Mouse (Mus musculus) cerebellum, postnatal 10 days (tissue): ENCODE measurements around the gene H2-Oa.
"Not testable (repeated sequence)": the region's sequence is repeated elsewhere in the genome, so short reads cannot be mapped to it uniquely, and the experiment has no call there.

Source experiments
- DNase-seq, 2 experiments: peaks; one replicate each; pipeline ENCODE4 v3.0.0; 2021; ENCODE audit warnings: mixed read lengths in 2 of 2

The H2-Oa gene

DNA sequence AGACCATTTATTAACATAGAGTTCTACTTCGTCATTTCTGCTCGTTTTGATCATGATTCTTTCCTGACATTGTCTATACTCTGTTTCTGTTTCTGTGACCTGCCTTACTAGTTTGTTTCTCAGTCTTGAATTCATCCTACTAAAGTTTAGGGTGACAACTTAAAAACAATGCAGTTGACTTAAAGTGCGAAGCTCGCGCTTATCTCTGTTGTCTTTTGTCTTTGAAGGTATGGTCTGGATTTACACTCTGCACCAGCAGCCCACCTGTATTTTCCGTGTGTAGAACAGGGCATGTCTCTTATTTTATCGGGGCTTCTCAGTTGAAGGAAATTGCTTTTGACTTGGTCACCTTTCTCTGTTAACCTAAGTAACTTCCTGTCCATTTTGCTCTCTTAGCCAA lies 31.0 kb downstream of the H2-Oa start:
- no peak for DNase-seq

DNA sequence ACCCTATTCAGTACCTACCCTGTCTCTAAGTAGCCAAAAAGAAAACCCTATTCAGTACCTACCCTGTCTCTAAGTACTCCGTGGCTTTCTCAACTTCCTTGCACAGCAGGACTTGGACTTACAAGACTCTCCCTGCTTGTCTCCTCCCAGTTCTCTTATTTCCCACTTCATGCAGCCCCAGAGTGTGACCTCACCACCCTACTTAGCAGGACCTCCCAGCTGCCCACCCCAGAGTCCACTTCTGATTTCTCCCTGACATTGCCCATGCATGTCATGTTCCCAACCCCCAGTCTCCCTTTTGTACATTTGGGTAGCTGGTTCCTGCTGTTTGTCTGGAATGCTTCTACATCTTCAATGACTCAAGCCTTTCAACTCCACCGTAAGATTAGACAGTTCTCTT lies 31.4 kb downstream of the H2-Oa start:
- DNase-seq: peak in 1 of 2 experiments; percentile 28

DNA sequence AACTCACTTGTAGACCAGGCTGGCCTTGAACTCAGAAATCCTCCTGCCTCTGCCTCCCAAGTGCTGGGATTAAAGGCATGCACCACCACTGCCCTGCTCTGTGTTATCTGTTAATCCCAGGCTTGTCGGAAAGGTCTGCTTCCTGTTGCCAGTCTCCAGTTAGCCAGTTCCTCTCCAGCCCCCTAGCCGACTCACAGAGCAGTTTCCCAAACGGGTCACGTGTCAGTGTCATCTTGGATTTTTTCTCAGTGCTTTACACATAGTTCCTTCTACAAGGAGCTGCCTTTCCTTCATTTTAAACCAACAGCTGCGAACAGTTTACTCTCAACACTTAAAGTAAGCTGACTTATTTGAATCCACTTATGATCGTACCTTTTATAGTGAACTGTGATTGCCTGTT lies 32.5 kb downstream of the H2-Oa start:
- no peak for DNase-seq

DNA sequence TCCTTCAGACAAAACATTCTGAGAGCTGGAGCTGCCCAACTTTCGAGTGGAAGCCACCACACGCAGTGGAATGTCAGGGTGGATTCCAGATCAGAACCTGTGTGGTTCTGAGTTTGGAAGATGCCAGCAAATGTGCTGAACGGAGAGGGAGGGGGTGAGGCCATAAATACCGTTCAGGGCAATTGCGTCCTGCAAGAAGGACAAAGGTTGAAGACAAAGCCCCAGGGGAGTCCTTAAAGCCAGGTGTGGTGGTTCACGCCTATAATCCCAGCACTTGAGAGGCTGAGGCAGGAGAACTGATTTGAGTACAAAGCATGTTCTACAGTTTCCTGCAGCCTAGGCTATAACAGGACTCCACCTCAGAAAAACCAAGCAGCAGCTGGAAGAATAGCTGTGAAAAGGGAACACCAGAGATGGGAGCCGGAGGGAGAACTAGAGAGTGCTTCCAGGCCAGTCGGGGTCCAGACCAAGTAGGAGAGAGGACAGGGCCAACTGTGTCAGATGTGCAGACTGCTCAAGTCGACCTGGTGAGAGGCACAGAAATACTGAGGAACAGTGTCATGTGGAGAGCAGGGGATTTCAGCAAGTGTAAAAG lies 34.8 kb downstream of the H2-Oa start:
- DNase-seq: no peak

DNA sequence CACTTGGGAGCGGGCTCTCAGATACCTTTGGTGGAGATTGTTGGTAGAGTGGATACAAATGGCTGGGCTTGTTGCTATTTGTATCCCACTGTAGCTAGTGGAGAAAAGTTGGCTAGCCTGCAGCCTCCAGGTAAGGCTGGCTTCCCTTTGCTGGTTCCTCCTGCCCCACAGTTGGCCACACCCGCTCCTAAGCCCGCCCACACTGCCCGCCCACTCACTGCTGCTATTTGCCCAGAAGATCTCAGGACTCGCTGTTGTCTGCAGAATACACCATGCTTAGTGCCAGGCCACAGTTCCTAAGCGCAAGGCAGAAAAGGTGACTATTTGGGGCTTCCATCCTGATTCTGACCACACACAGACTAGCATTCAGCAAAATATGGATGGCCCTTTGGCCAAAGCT lies 35.3 kb downstream of the H2-Oa start:
- peak; percentile 55 to 59 for DNase-seq

DNA sequence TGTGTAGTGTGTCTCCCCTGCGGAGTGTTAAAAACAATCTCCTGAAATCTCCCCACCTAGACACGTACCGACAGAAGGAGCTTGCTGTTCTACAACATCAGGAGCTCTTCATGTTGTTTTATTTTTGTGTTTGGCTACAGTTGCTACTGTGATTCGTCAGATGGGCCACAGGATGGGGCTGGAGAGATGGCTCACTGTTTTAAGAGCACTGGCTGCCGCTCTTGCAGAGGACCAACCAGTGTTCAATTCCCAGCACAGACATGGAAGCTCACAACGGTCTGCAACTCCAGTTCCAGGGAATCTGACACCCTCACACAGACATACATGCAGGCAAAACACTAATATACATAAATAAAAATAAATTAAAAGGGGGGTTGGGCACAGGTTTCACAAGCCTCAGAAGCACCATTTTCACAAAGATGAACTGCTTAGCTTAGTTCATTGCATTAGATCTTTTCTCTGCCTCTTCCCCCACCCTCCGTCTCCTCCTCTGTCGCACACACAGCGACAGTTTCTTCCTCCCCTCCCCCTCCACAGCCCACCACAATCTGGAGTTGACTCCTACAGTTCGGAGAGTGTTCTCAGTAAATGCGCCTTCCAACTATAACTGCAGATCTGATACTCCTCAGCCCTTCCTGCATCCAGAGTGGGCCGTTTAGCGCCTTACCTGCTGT lies 36.3 kb downstream of the H2-Oa start:
- peak in 1 of 2 experiments; percentile 36 for DNase-seq

DNA sequence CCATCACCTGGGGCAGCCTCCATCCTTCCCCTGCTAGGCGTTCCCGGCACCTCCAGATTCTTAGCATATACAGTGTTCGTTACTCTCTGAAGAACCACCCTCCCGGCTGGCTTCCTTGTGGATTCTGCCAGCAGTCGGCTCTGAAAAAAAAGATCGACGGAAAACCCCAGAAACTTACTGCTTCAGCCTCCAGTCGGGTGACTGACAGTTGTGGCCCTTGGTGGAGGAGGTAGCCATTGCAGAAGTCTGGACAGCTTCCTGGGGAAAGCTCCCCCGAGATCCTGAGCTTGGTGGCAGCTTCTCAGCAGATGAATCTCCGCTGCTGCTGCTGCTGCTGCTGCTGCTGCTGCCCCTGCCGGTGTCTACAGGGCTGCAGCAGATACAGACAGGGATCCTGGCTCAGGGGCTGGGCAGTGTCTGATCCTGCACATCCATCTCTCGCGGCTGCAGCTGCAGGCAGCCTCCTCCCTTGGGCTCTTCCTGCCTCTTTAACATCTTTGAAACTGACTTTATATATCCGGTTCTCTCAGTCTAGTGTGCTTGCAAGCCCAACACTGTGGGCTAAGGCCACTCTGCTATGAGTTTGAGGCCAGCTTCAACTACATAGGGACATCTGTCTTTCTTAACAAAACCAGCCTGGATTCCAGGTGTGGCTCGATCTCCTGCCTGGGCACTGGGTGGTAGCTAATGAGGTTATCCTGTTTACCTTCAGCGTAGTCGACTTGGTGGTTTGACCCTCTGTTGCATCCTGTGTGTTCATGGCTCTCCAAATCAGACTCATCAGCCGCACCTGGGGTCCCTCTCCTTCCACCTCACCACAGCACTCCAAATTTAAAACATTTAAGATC lies 37.0 kb downstream of the H2-Oa start:
- DNase-seq: no peak

DNA sequence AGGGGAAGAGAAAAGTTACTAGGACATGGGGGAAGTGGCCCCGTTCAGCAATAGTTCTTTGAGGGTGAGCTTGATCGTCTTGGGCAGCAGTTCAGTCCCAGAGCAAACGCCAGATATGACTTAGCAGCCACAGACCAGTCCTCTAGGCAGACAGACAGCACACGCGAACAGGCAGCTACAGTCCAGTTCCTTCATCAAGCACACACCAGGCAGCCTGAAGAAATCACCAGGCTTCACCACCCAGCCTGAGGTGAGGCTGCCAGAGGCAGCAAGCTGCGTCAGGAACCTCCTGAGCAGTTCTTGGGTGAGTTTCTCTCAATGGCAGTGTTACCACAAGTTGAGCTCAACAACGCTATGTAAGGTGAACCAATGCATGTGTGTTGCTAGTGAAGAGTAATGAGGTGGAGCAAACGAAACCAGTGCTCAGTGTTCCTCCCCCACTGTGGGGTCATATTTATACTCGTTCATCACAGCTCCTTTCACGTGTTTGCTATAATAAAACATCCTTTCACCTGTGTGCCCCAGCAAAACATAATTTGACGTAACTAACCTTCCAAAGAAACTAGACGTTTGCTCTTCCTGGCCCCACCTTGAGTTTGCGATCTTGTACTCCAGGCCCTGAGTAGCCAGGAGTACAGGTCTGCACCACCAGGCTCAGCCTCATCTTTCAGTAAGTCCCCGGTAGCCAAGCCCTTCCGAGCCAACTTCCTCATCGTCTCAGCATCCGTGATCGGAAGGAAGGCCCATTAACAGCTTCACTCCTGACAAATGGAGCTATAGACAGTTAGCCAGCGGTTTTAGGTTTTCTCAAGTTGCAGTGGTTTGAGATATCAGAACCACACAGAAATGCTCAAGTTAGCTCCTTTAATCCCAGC lies 38.2 kb downstream of the H2-Oa start:
- peak in 1 of 2 experiments; percentile 3 for DNase-seq

DNA sequence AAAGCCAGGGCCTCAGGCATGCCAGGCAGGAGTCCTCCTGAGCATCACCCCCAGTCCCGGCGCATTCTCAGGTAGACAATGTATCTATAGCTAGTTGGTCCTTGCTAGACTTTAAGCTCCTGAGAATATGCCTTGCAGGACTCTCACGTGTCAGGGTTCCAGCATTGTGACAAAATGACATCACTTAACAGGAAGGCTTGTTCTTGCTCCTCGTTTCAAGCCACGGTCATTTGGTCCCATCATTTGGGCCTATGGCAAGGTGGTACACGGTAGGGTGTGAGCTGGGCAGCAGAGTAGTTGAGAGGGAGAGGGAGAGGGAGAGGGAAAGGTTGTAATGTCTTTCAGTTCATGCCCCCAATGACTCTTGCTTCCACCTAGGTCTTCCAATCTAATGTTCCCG lies 39.8 kb downstream of the H2-Oa start:
- no peak for DNase-seq

DNA sequence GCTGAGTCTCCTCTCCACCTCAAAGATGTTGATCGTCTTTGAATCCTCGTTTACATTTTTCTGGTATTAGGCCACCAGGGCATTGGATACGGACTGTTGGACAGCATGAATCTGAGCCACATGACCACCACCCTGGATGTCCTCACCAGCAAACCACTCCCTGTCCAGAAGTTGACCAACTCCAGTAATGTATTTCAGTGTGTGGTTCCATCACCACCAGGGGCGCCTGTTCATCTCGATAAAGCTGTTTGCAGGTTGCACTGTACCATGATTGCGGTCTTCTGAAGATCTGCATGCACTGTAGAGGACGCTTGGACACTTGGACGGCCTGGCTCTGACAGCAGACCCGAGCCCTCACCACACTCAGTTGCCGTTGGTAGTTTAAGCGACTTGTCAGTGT lies 41.1 kb downstream of the H2-Oa start:
- peak in 1 of 2 experiments; percentile 39 for DNase-seq

DNA sequence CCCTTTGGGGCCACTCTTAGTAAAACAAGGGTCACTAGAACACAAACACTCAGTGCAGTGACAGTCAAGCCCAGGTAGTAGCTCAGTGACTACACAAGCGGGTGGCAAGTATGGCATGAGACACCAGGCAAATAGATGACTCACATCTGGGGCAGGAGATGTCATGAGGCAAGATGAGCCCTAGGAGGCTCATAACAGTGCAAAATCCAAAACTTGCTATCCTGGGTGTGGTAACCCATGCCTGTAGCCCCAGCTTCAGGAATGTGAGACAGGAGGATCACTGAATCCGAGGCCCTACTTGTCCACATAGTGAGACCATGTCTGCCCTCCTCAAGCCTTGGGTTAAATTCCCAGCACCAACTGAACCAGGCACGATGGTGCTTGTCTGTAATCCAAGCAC lies 42.3 kb downstream of the H2-Oa start:
- DNase-seq: peak in 1 of 2 experiments; percentile 4

DNA sequence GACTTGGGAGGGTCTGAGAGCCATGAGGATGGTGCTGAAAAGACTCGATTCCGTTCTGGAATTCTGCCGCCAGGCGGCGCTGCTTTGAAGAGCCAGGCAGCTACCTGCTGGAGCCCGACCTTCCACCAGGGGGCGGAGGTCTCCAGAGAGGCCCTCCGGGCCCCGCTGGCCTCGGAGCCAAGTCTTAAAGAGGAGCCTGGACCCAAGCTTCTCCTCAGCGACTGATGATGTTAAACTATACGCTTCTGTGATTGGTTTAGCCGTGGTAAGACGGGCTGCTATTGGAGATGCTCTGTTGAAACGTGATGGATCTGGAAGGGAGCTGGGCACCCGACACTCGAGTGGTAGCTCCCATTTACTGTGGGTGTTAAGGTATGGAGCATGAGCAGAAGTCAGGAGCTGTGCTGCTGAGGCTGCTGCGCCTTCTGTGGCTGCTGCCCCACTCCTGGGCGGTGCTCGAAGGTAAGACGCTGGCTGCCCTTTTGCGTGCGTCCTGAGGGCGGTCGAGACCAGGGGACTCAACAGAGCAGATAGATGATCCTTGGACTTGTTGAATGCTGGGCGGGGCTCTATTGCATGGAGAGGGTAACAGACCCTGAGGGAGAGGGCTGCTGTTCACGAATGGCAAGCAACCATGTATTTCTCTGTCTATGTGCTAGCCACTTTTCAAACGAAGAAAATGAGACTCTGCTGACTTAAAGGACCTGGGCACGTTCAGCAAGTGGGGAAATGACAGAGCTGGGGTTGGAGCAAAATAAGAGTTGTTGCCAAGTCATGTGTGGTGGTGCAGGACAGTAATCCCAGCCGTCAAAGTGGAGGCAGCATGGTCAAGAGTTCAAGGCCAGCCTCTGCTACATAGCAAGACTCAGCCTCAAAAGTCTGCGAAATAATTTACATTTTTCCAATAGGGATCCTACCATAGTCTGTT lies 43.4 kb downstream of the H2-Oa start:
- peak; percentile 99 to 100 for DNase-seq

DNA sequence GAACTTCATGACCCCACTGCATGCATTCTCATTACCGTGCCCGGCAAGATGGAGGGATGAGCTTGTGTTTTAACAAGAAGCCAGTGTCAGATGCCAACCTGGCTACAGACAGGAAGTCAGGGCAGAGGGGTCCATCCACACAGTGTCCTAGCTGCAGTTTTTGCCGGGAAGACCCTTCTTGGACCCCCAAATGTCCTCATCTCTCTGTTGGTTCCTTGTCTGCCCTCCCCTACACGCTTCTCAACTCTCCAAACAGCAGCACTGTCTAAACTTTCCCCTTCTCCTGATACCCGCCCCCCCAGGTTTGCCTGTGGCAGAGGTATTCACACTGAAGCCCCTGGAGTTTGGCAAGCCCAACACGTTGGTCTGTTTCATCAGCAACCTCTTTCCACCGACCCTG lies 45.5 kb downstream of the H2-Oa start:
- DNase-seq: no peak

DNA sequence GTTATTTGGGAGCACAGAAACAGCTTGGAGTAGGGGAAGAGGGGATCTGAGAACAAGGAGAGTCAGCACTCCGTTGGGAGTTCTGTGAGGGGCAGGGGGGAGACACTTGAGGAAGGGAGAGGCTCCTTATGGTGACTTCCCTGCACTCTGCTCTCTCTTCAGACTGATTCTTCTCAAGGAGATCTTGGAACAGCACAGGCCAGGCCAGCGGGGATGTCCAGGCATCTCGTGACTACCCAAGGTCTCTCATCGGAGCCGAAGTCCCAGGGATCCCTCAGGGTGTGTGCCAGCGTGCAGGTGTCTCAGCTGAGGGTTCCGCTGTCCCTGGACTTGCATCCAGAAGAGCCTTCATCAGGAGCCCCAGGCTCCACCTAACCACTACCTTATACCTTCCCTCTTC lies 46.5 kb downstream of the H2-Oa start:
- no peak for DNase-seq

DNA sequence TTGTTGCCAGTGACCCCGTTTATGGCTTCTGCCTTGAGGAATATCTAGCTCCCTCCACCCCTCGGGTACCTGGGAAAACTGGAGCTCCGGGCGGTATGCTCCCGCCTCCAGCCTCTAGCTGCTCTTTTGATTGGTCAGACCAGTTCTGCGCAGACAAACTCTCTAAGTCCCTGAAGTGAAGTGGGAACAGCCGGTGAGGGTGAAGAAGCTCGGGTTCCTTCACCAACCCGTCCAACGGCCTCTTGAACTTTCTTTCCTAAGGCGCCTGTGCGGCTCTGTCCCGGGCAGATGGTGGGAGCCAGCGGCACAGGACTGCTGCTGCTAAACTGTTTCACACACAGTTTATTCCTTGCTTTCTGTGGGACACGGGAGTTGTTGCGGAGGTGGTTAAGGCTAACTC lies 47.3 kb downstream of the H2-Oa start:
- no peak for DNase-seq

DNA sequence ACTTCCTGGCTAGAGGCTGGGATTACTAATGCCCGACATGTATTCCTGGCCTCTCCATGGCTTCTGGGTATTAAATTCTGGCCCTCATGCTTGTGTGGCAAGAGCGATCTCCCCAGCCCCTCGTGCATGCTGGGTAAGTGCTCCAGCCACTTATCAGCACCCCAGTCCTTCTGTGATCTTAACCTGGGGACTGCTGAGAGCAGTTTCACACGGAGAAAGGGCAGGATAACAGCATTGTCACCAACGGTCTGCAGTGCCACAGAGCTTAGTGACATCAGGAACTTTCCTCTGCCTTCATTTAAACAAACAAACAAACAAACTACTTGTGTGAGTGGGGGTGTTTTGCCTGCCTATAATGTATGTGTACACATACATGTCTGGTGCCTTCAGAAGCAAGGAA lies 48.1 kb downstream of the H2-Oa start:
- no peak for DNase-seq

DNA sequence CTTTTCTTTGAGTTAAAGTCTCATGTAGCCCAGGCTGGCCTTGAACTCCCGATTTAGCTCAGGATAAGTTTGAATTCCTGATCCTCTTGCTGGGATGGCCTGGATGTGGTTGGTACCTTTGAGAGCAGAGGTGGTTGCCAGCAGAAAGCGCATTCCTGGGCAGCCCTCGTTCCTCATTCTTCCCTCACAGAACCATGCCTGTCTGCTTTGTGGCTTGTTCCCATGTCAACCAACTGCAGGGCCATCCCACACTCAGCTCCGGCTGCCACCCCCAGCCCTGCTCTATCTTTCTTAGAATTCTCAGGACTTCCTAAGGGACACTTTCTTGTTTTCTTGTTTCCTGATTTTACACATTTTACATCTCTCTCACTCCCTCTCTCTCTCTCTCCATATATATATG lies 49.3 kb downstream of the H2-Oa start:
- DNase-seq: no peak

DNA sequence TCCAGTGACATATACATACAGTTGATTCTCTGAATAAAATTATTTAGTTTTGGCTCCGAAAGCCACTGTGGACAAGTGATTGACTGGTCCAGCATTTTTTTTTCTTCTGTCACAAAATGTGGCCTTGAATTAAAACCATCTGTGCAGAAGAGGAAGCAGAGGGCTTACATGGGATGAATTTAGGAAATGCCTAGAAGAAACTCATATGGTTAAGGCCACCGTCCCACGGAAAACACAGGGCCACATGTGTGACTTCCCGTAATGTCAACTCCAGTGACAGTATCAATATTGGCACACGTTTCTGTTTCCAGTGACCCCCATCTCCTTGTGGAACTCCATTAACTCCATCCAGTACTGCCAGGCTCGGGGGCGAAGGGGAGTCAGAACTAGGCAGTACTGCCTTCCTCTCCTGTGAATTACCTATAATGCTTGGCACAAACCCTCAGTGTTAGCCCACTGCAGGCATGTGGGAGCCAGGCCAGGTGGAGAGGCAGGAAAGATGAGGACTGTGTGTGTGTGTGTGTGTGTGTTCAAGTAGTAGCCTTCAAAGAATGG lies 50.4 kb downstream of the H2-Oa start:
- DNase-seq: no peak

DNA sequence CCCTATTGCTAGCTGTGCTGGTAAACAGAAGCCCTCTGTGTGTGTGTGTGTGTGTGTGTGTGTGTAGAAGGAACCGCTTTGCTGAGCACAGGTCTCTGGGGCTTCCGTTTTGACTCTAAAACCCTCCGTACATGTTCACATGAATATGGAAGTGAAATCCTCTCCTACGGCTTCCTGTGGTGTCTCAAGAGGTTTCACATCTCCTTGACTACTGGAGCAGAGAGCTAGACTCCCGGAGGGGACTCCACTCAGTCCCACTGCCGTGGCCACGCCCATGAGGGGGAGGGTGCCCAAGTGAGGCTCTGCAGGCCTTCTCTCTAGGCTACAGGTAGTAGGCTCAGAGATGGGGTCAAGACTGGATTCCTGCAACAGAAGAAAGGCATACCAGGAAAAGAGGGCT lies 50.9 kb downstream of the H2-Oa start, which contains the start of gene H2-DMb2:
Gene H2-DMb2 (plus strand): TSS at position 275 of the 400 bp plus-strand sequence.
- no peak for DNase-seq

DNA sequence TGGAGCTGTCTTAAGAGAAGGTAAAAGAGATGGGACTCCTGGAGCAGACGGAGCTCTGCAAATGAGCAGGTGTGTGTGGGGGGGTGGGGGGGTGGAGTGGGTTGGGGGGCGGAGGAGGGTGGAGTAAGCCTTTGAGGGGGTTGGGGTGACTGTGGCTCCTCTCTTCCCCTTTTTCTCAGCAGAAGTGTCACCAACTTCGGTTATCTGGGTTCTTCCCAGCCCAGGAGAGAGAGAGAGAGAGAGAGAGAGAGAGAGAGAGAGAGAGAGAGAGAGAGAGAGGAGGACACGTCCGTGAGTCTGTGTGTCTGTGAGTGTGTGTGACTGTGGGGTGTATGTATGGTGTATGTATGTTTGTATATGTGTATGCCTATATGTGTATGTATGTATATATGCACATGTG lies 51.3 kb downstream of the H2-Oa start:
- DNase-seq: no peak

DNA sequence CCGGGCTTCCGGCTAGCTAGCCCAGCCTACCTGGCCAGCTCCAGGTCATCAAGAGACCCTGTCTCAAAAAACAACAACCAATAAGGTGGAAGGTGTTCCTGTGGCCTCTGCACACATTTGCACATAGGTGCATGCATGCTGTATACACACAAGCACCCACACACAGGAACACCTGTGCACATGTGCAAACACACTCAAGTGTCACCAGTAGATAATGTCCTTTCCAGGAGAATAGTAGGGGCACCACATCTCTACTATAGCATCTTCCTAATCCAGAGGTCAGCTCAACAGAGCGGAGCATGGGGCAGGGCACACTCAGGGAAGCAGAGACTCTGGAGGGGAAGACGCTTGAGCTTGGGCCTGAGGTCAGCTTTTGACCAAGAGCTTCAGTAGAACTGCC lies 52.1 kb downstream of the H2-Oa start:
- not testable (repeated sequence) for DNase-seq
